Mouse (Mus musculus) cerebral cortex, adult 2 months (tissue): ENCODE results near the gene Cnnm4.

Source experiments
- WGBS: fragments of 180-500 bp; shearing (Covaris S2); methylation state at CpG from one replicate; pipeline ENCODE4 v1.1.7; 2018; 5-methylcytosine and 5-hydroxymethylcytosine counted together

Cnnm4 gene

GRCm38 (mm10) chr1:36513718-36514117, 42.3 kb downstream of the Cnnm4 start:
- 33% methylated on average over 2 of the region's 2 CpGs for WGBS

- WGBS: 56% methylated on average over 3 of the region's 3 CpGs
Observed at GRCm38 (mm10) chr1:36518259-36518658, 46.8 kb downstream of the Cnnm4 start.

- 85% methylated on average over 11 of the region's 11 CpGs for WGBS
Observed at GRCm38 (mm10) chr1:36519626-36520025, 48.2 kb downstream of the Cnnm4 start.

GRCm38 (mm10) chr1:36522210-36522609, 50.8 kb downstream of the Cnnm4 start:
- 84% methylated on average over 7 of the region's 7 CpGs for WGBS

GRCm38 (mm10) chr1:36523332-36524013, 52.1 kb downstream of the Cnnm4 start:
- 52% methylated on average over 9 of the region's 9 CpGs for WGBS

GRCm38 (mm10) chr1:36524058-36524457, 52.6 kb downstream of the Cnnm4 start:
- WGBS: 87% methylated on average over 5 of the region's 5 CpGs

GRCm38 (mm10) chr1:36525774-36526173, 54.4 kb downstream of the Cnnm4 start:
- WGBS: 92% methylated on average over 12 of the region's 12 CpGs

- WGBS: 84% methylated on average over 10 of the region's 10 CpGs
Observed at GRCm38 (mm10) chr1:36526903-36527302, 55.5 kb downstream of the Cnnm4 start.

GRCm38 (mm10) chr1:36528351-36528750, 56.9 kb downstream of the Cnnm4 start:
- WGBS: 13% methylated on average over 1 of the region's 1 CpGs

GRCm38 (mm10) chr1:36529274-36529673, 57.9 kb downstream of the Cnnm4 start:
- WGBS: 89% methylated on average over 4 of the region's 4 CpGs

- 95% methylated on average over 4 of the region's 4 CpGs for WGBS
Observed at GRCm38 (mm10) chr1:36529875-36530274, 58.5 kb downstream of the Cnnm4 start.

GRCm38 (mm10) chr1:36530485-36530884, 59.1 kb downstream of the Cnnm4 start:
- 67% methylated on average over 8 of the region's 8 CpGs for WGBS

GRCm38 (mm10) chr1:36530962-36531361, 59.5 kb downstream of the Cnnm4 start:
- 79% methylated on average over 7 of the region's 7 CpGs for WGBS

GRCm38 (mm10) chr1:36531461-36531860, 60.0 kb downstream of the Cnnm4 start:
- 79% methylated on average over 12 of the region's 12 CpGs for WGBS

GRCm38 (mm10) chr1:36533546-36533945, 62.1 kb downstream of the Cnnm4 start:
- WGBS: 81% methylated on average over 6 of the region's 6 CpGs

- WGBS: 64% methylated on average over 6 of the region's 6 CpGs
Observed at GRCm38 (mm10) chr1:36534595-36535058, 63.2 kb downstream of the Cnnm4 start.

- WGBS: 72% methylated on average over 11 of the region's 11 CpGs
Observed at GRCm38 (mm10) chr1:36535477-36536396, 64.3 kb downstream of the Cnnm4 start.

- 89% methylated on average over 8 of the region's 8 CpGs for WGBS
Observed at GRCm38 (mm10) chr1:36536397-36536728, 64.9 kb downstream of the Cnnm4 start.

GRCm38 (mm10) chr1:36536783-36537182, 65.4 kb downstream of the Cnnm4 start, which contains the start of gene Ankrd23:
TSS of gene Ankrd23 (minus strand) at chr1:36536883.
- WGBS: 95% methylated on average over 9 of the region's 9 CpGs

- WGBS: 62% methylated on average over 4 of the region's 4 CpGs
Observed at GRCm38 (mm10) chr1:36538727-36539126, 67.3 kb downstream of the Cnnm4 start.

- WGBS: 72% methylated on average over 9 of the region's 9 CpGs
Observed at GRCm38 (mm10) chr1:36539186-36539585, 67.8 kb downstream of the Cnnm4 start, which contains the start of gene Gm42417. TSS of gene Gm42417 (minus strand) at chr1:36539429.

- 93% methylated on average over 11 of the region's 11 CpGs for WGBS
Observed at GRCm38 (mm10) chr1:36540132-36540531, 68.7 kb downstream of the Cnnm4 start.

- 95% methylated on average over 12 of the region's 12 CpGs for WGBS
Observed at GRCm38 (mm10) chr1:36540807-36541206, 69.4 kb downstream of the Cnnm4 start.
